Mouse (Mus musculus): ENCODE measurements around the gene Rxra.
A peak's percentile ranks its signal among the peaks of the same experiment; 100 is the strongest.

Rxra gene

DNA sequence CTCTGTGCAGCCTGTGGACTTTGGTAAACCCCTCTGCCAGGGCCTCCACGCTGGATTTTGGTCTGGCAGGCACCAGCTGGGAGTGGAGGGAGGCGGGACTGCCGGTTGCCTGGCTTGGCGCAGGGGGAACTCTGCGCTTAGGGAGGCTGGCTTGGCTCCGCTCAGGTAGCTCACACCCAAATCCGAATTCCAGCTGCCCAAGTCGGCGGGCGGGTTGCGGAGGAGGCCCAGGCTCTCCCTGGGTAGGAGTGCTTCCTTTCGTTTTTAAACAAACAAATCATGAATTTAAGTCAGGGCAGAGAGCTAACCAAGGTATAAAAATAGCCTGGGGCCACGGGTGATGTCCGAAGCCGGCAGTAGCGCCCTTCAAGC lies at the start of gene Rxra:
Rxra (plus strand) TSS at position 335 of the 372 bp plus-strand sequence.
- DNase-seq (ENCODE audit: low spot score in 2 of 2) = no peak

DNA sequence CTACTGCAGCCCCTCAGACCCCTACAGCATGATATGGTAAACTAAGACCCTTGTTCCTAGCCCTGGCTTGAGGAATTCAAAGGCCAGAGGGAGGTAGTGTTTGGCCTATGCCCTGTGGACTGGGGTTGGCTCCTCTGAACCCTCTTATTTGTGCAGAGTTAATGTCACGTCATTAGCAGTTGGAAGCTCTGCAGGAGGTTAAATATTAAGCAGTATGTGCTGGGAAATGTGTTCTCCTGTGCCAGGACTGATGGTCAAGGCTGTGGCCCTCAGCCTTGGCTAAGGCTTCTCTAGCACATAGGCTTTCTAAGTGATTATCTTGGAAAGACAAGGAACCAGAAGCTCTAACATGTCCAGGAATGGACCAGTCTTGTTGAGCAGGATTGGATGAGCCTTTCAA lies 49.6 kb upstream of the Rxra start:
- no peak for DNase-seq (ENCODE audit: low spot score in 2 of 2)

DNA sequence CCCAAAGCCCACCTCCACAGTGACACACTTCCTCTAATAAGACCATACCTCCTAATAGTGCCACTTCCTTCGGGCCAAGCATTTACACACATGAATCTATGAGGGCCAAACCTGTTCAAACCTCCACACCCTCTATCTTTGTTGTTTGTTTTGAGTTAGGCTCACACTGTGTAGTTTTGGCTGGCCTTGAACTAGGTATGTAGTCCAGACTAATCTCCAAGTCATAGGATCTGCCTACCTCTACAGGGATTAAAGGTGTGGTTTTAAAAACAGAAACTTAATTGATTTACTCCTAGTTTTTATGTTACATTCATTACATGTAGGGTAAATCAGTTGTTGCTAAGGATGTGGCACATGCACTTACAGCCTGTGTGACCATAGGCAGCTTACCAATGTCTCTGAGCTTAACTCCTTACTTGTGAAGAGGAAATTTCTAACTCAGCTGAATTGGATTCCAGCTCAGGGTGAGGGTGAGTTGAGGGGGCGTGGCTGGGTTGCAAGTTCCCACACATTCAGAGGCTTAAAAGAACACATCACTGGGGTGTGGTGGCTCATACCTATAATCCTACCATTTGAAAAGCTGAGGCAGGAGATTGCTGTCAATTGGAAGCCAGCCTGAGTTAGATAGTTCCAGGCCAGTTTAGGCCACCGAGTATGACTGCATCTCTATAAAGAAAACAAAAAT lies 45.5 kb upstream of the Rxra start:
- no peak for DNase-seq (ENCODE audit: low spot score in 2 of 2)

DNA sequence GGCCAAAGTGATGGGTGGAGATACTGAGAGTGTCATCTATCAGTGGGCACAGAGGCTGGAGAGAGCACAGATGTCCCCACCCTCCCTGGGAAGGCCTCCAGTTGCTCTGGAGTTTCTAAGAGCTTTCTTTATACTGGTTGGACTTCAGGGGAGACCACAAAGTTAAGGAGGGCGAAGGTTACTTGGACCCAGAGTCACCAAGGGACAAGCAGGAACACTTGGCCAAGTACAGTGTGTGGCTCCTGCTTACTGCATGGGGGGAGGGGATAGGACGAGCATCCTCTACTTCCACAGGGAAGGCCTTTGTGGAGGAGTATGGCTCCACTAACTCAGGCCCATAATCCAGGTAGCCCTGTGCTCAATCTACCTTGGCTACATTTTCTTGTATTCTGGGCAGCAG lies 42.8 kb upstream of the Rxra start:
- DNase-seq (ENCODE audit: low spot score in 2 of 2) = no peak

DNA sequence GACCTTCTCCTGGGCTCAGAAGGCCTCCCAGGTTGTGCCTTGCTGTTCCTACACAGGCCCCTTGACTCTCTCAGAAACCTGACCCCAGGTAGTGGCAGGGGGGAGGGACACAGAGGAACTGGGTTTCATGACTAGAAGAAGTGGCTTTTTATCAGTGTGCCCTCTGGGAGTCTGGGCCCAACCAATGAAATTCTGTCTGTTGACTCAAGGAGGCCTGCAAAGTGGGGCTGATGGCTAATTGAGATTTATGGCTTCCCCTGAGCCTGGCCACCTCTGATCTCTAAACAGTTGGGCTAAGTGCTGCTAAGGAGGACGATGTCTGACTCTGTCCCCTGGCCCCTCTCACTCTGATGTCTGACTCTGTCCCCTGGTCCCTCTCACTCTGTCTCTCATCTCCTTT lies 42.2 kb upstream of the Rxra start:
- no peak for DNase-seq (ENCODE audit: low spot score in 2 of 2)

DNA sequence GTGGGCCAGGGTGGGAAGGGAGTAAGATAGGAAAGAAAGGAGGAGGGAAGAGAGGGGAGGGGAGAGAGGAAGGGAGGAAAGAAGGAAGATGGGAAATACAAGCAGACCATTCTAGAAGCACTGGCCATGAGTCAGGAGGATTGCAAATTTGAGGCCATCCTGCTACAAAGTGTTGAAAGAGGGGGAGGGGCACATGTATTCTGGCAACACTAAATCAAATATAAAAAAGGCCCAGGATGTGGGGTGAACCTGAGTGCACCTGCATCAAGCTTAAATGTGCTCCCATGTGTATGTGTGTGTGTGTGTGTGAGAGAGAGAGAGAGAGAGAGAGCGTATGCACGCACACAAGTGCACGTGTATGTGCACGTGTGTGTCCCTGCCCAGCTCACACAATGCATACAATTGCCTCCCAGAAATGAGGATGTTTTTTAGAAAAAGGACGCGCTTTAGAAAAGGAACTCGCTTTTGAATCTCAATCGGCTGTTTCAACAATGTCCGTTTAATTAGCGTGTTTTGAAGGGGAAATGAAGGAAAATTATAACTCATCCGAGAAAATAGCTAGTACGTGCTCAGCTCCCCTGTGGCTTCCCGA lies 41.0 kb upstream of the Rxra start:
- no peak for DNase-seq (ENCODE audit: low spot score in 2 of 2)

DNA sequence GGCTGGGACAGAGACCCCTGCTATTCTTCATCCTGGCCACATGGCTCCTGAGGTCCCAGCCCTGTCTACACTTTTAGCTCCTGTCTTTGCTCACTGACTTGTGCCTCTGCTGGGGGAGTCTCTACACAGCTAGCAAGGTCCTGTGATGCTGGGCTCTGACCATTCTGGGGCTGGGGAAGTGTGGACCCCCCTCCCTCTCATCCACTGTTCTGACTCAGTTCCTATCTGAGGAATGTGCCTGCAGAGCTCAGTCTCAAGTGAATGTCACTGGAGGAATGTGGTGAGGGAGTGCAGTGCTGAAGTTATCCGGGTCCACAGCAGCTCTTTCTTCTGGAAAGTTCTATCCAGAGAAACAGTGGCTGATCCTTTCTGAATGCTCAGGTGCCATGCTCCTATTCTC lies 39.4 kb upstream of the Rxra start:
- no peak for DNase-seq (ENCODE audit: low spot score in 2 of 2)

DNA sequence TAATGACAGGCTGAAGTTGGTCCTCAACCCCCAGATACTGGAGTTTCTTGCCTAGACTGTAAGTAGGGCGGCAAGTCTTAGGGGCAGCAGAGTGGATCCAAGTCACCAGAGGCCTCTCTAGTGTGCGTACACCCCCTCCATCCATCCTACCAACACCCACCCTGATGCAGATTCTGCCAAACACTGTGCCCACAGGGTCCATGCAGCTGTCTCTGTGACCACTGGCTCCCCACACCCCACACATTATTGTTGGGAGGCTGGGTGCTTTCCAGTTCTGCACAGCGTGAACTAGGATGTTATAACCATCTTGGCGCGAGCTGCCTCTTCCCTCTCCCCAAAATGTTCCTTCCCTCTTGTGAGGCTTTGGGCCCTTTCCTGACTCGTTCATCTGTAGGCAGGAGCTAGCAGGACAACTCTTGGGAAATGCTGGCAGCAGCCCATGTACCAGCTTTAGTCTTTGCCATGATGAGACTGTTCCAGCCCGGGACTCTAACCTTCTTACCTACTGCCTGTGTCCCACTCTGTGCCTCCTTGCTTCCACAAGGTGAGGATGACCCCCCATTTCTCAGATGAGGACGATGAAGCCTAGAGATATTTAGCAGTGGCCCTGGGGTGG lies 38.9 kb upstream of the Rxra start:
- no peak for DNase-seq (ENCODE audit: low spot score in 2 of 2)

DNA sequence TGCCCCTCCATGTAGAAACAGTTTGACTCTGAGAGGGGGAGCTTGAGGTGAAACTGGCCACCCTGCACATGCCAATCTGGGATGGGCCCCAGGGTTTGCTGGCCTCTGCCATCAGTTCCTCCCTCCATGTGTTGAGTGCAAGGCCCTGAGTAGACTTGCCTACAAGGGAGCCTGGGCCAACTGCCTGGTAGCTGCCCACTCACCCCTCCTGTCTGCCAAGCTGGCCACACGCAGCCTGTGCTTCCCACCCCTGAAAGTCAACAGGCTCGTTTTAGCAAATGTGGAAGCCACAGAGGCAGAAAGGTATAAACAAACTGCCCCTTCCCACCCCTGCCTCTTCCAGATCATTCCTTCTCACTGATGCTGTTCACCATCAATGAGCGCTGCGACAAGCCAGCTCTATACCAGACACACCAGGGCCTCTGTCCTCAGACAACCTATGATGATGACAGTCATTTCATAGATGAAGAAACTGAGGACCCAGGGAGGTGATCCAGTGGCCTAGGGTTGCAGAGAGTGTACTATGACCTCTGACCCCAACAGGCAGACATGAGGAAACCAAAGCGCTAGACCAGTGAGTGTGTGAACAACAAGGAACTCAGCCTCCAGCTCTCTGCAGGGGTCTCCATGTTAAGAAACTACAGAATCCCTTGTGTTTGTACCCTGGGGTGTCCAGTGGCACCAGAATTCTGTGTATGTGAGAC lies 36.5 kb upstream of the Rxra start:
- no peak for DNase-seq (ENCODE audit: low spot score in 2 of 2)

DNA sequence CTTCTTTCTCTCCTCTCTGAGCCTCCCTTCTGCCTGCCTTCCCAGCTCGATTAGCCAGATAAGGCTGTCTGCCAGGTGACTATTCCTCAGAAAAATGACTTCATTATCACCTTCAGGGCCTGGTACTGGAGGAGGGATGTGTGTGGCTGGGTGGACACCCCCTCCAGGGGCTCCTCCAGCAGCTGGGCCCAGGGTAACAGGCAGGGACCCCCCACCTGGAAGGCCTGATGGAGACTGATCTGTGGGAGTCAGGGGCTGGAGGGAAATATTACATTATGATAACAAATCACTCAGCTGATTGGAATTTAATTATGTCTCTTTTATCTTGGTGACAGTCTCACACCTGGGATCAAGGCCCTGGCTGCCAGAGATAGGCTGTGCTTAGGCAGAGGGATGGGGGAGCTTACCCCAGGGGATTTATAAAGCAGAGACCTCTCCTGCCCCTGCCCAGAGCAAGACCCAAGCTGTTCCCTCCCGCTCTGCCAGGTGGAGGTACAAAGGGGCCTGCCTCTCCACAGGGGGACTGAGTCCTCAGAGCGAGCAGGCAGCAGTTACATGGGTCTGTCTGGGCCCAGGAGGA lies 35.2 kb upstream of the Rxra start:
- no peak for DNase-seq (ENCODE audit: low spot score in 2 of 2)

DNA sequence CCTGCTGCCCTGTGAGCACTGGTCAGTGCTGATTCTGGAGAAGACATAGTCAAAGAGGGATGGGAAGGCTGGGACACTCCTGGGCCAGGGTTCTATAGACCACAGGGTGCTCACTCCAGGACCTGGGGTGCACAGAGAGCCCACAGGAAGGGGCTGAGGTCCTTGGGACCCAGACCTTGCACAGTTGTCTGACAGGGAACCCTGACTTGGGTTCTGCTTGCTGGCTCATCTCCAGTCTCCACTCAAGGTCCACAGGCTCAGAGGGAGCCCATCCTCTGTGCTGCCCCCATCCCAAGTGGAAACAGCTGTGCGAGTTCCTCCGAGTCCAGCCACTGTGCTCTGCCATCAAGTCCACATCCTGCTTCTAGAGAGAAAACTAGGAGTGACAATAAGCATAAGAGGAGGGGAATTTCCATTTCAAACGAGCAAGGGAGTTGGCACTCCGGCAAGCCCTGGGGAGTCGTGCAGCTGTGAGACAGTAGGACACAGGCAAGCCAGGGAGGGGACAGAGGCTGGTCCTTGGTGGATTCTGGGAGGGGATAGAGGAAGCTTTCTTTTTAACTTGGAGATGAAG lies 31.6 kb upstream of the Rxra start:
- no peak for DNase-seq (ENCODE audit: low spot score in 2 of 2)

DNA sequence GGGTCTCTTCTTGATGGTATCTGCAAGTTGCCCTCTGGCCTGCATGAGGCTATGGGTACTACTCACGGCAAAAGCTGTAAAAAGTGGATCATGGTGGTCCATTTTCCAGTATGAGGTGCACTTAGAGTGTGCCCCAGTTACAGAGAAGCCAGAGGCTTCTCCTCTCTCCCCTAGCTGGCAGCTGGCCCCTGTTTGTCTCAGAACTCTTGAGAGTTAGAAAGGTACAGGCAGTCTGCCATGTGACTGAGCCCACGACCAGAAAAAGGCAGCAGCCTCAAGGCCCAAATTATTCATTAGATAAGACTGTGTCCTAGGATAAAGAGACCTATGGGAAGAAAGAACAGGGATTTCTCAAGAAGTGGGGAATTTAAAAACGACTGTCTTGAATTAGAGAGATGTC lies 30.8 kb upstream of the Rxra start:
- DNase-seq (ENCODE audit: low spot score in 2 of 2) = no peak

DNA sequence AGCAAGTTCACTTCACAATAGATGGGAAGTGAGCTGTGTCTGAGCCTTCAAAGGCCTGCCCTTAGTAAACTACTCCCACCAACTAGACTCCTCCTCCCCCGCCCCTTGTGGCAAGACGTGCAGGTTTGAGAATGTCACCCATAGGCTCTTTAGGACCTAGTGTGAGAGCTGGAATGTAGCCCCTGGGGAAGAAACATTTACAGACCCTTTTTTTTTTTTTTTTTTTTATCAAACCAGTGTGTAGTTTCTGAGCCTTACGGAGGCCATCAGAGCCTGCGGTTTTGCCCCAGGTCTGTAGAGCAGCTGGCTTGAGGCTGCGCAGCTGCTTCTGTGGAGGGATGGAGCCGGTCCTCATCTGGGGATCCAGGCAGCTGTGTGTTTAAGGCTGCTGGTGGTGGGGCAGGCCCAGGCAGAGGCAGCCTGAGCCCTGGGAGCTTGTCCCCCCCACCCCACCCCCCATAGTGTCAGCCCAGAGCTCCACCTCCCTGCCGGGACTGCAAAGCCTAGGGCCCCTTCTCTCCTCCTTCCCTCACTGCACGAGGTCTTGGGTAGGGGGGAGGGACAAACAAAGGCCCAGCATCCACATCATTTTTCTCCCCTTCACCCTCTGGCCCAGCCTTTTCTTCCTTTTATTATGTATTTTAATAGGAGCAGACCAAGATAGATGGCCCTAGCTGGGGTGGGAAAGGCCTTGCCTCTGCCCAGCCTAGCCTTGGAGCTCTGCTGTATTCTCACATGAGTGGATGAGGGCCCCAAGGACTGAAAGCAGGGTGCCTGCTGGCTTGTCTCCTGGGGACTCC lies 26.2 kb upstream of the Rxra start:
- peak; percentile 18 to 38 for DNase-seq (ENCODE audit: low spot score in 2 of 2)

DNA sequence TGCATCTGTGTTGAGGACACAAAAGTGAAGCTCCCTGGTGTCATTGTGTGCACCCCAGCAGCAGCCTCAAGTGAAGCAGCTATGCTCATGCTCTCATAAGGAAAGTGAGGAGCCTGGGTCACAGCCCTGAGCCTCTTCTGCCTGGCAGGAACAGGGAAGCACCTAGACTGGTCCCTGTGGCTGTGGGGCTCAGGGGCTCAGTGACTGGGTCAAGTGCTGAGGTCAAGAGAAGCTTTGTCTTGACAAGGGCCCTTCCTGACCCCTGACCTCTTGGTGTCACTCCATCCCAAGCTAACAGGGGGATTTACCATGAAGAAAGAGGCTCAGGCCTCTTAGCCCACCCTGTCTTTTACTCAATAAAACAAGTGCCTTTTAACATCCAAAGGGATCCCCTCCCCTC lies 25.2 kb upstream of the Rxra start:
- no peak for DNase-seq (ENCODE audit: low spot score in 2 of 2)

DNA sequence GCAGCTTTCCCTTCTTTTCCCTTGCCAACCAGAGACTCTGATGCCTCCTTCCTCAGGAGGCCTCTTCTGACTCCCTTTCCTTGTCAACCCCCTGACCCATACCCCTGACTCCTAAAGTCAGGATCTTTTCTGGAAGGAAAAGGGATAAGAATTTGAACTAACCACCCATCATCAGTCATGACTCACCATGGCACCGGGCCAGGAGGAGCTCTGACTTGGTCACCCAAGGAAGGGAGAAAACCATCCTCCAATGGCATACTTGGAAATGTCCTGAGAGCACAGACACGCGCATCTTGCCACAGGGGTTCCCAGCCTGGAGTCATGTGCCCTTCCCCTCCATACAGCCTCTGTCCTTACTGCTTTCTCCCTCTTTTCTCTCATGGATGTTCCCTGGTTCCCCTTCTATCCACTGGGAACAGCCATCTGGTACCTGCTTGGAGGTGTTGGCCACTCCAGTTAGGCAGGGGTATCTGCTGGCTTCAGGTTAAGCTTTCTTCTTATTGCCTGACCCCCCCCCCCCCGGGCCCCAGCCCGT lies 22.7 kb upstream of the Rxra start:
- DNase-seq (ENCODE audit: low spot score in 2 of 2) = no peak

DNA sequence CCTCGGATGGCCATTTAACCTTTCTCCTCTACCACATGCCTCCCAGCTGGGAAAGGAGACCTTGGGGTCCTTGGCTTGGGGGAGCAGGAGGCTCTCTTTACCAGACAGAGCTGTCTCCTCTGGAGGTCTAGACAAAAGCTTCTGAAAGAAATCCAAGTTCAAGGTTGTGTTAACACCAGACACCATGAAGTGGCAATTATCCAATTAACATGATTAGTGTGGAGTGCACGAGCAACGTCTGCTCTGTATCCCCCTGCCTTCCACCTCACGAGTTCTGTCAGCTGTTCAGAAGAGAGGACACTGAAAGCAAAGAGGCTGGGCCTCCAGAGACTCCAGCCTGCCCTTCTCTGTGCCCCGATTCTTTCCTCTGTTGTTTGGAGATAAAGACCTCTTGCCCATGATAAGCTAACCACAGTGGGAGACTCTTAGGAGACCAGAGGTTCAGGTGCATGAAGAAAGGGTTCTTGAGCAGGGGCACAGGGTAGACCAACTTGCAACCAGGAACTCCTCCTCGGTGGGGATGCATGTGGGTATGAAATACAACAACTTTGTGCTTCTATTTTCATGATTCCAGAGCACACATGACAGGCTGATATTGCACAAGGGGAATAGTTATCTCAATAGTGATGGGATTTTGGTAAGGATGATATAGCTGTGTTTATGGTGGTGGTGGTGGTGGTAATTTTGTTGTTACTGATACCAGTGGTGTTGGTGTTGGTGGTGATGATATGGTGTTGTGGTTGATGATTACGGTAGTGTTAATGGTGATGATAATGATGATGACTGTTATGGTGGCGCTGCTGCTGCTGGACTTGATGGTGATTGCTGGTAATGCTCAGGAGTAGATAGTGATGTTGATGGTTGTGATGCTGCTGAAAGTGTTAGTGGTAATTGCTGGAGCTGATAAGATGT lies 21.7 kb upstream of the Rxra start:
- DNase-seq (ENCODE audit: low spot score in 2 of 2) = no peak

DNA sequence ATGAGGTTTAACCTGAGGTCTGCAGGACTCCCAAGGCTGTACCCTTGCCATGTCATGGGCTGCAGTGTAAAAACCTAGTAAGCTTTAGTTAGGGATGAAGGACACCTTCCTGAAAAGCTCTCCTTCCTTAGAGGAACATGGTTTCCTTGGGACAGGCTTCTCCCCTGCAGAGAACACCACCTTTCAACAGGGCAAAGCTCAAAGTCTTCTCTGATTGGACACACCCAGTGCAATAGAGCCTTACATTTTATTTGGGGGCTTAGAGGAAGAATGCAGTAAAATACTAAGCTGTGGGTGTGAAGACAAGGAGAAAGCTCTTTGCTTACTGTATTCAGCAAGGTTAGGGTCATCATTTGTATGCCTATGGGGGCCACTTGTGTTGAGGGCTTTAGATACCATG lies 19.7 kb upstream of the Rxra start:
- no peak for DNase-seq (ENCODE audit: low spot score in 2 of 2)

DNA sequence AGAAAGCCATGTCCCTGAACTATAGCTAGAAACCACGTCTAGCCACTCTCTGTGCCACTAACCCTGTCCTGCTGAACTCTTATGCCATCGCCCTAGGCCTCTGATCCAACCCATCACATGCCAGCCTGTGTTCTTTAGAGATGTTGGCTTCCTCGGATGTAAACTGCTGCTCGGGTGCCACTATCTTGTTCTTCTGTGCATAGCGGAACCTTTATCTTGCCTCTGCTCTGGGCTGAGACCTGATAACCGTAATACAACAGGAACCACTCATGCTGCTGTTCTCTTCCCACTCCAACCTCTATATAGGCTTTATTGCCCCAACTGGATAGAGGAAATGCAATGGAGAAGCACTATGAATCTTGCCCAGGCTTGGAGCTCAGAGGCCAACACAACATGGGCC lies 11.0 kb upstream of the Rxra start:
- no peak for DNase-seq (ENCODE audit: low spot score in 2 of 2)

DNA sequence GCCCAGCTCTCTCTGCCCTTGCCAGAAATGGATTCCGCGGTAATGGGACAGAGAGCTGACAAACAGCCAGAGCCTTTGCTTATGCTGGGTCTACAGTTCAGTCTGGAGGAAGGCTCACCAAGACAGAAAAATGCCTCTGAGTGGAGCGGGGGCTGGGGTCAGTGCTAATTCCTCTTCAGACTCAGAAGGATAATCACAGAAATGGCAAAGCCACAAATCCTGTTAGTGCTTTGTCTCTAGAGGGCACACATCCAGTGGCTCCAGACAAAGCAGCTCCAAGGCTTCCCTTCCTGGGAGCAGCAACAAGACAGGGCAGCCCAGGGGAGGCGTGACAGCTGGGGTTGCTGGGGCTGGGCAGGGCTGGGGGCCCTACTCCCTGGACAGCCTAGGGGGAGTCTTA lies 9.5 kb upstream of the Rxra start:
- DNase-seq (ENCODE audit: low spot score in 2 of 2) = no peak

DNA sequence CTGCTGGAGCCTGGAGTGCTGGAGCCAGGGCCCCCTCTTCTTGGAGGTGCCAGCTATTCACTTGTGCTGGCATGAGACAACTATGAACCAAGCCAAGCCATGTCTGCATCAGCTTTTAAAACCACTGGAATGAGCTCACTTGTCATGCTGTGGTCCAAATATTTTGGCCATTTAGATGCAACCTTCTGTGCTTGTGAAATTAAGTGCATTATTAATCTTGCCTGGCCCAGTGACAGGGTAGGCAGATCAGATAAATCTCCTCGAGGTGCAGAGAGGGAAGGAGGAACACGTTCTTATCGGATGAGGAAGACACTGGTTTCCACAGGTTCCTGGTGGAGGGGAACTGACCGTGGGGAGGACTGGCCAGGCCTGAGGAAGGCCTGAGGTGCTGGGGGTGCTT lies 8.6 kb upstream of the Rxra start:
- no peak for DNase-seq (ENCODE audit: low spot score in 2 of 2)
